Mouse (Mus musculus): ENCODE measurements around the gene Katnal1. TPM values are rescaled to one million over a fixed set of nuclear protein-coding genes. Genes with fewer than 3 reads are reported as not detected.

Gene Katnal1
- total and polyA plus RNA-seq, 3 experiments = 2.8 to 7.0 (median 3.2) TPM

DNA sequence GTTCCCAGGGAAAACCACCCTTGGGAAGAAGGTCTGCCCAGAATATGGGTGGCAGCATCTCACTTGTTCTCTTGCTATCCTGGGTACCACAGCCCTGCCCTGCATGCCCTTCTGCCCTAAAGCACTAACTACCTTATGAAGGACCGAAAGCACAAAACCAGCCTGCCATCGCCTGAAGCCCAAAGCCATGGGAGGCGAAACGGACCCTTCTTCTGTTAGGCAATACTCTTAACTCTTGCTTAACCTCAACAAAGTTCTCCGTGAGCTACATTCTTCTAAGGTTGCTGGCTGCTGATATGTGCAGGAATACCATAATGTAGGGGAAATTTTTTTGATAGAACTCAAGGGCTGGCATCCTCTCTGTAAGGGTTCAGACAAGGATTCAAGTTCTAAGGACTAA is 6.3 kb downstream of the Katnal1 start:
- H3K4me1 ChIP-seq (ENCODE audit: control insufficient read depth in 1 of 2, insufficient read depth in 2 of 2) = peaks cover 3 to 18% of the 10 kb centered on the region in 2 experiments; a peak in 3 of 4 replicates
- peaks cover 11 to 37% of the 10 kb centered on the region in 2 experiments for H3K36me3 ChIP-seq (replicated peaks in 1 of 2; ENCODE audit: control insufficient read depth in 1 of 2, insufficient read depth in 1 of 2, low read length in 1 of 2)
- no peaks in the 10 kb centered on the region for H3K79me2 ChIP-seq (replicated peaks; ENCODE audit: control insufficient read depth, extremely low read depth, insufficient read depth, poor library complexity, severe bottlenecking)
- dilution Hi-C loops (cut with MboI; ENCODE audit: extremely low pct_ligation_motif_present, extremely low pct_unique_long_range_greater_than_20kb, low sequenced_read_pairs) = no loop called here
- H3K9me3 ChIP-seq (replicated peaks; ENCODE audit: low read length) = no peaks in the 10 kb centered on the region
- in situ Hi-C loops (cut with MboI; ENCODE audit: low pct_ligation_motif_present, low pct_unique_long_range_greater_than_20kb, low sequenced_read_pairs) = no loop called here
- no peak overlapping the region for H3K4me2 ChIP-seq (ENCODE audit: insufficient read depth, low read depth, poor library complexity, severe bottlenecking)
- no peak overlapping the region for H3K9ac ChIP-seq (ENCODE audit: insufficient read depth, low read depth)
- H3K27ac ChIP-seq (ENCODE audit: insufficient read depth, low read depth) = no peak overlapping the region
- no peak for TF ChIP-seq ZC3H11A (IDR thresholded peaks at IDR 0.05; ENCODE audit: low read depth, low read length)
- TF ChIP-seq POLR2AphosphoS2 (IDR thresholded peaks at IDR 0.05; ENCODE audit: low read depth, low read length) = no peak
- no peak for TF ChIP-seq USF2 (conservative IDR thresholded peaks at IDR 0.05; ENCODE audit: low read depth, low read length)
- TF ChIP-seq MXI1 (IDR thresholded peaks at IDR 0.05; ENCODE audit: low read depth, low read length) = no peak
- TF ChIP-seq UBTF (IDR thresholded peaks at IDR 0.05; ENCODE audit: low read depth, low read length) = no peak
- TF ChIP-seq RAD21 (IDR thresholded peaks at IDR 0.05; ENCODE audit: low read depth, low read length) = no peak
- TF ChIP-seq NRF1 (IDR thresholded peaks at IDR 0.05; ENCODE audit: low read depth, low read length) = no peak
- no peak for TF ChIP-seq SMC3 (IDR thresholded peaks at IDR 0.05; ENCODE audit: low read depth, low read length)
- TF ChIP-seq POLR2A (IDR thresholded peaks at IDR 0.05; ENCODE audit: low read depth, low read length) = no peak
- TF ChIP-seq BHLHE40 (IDR thresholded peaks at IDR 0.05; ENCODE audit: low read depth, low read length) = no peak
- no peak for TF ChIP-seq ZKSCAN1 (IDR thresholded peaks at IDR 0.05; ENCODE audit: borderline replicate concordance, low read depth, low read length)
- TF ChIP-seq MEF2A (IDR thresholded peaks at IDR 0.05; ENCODE audit: borderline replicate concordance, low read depth, low read length) = no peak
- no peak for TF ChIP-seq JUND (conservative IDR thresholded peaks at IDR 0.05; ENCODE audit: low read depth, low read length)
- H3K4me3 ChIP-seq (replicated peaks in 1 of 3; ENCODE audit: low read depth in 2 of 3, low read length in 2 of 3, poor library complexity in 1 of 3) = no peak overlapping the region
- no peak for DNase-seq (ENCODE audit: extremely low read depth)
- H3K27me3 ChIP-seq (replicated peaks) = no peaks in the 10 kb centered on the region

DNA sequence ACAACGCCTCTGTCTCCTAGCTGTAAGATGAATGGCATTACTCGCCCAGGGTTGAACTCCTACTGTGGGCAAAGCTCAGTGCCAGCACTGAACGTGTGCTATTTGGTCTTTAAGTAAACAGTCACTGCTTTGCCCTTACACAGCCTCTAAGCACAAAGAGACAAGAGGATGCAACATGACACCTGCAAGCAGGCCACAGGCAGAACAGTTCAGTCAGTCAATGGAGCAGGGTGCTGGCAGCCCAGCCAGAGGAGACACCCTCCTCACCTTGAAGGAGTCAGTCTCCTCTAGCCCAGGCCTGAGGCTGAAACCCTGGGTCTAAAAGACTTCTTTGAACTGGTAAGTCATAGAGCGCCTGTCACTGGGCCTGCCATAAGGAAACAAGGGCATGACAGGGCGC is 11.1 kb downstream of the Katnal1 start:
- no peak for DNase-seq (ENCODE audit: extremely low read depth)
- Histone ChIP-seq H3K4me1 (ENCODE audit: control insufficient read depth in 1 of 2, insufficient read depth in 2 of 2) (no peaks in the 10 kb centered on the region), H3K36me3 (replicated peaks in 1 of 2; ENCODE audit: control insufficient read depth in 1 of 2, insufficient read depth in 1 of 2, low read length in 1 of 2) (peaks cover 14 to 41% of the 10 kb centered on the region in 2 experiments), H3K4me3 (replicated peaks in 1 of 3; ENCODE audit: low read depth in 2 of 3, low read length in 2 of 3, poor library complexity in 1 of 3) (no peak overlapping the region), H3K27ac (ENCODE audit: insufficient read depth, low read depth) (no peak overlapping the region), H3K9me3 (replicated peaks; ENCODE audit: low read length) (no peaks in the 10 kb centered on the region), H3K27me3 (replicated peaks) (no peaks in the 10 kb centered on the region), H3K4me2 (ENCODE audit: insufficient read depth, low read depth, poor library complexity, severe bottlenecking) (no peak overlapping the region), H3K79me2 (replicated peaks; ENCODE audit: control insufficient read depth, extremely low read depth, insufficient read depth, poor library complexity, severe bottlenecking) (no peaks in the 10 kb centered on the region), H3K9ac (ENCODE audit: insufficient read depth, low read depth) (no peak overlapping the region)
- TF ChIP-seq USF2 (conservative IDR thresholded peaks at IDR 0.05; ENCODE audit: low read depth, low read length) = no peak
- TF ChIP-seq KAT2A (IDR thresholded peaks at IDR 0.05; ENCODE audit: insufficient replicate concordance, low read length) = no peak
- TF ChIP-seq SMC3 (IDR thresholded peaks at IDR 0.05; ENCODE audit: low read depth, low read length) = no peak
- TF ChIP-seq ETS1 (conservative IDR thresholded peaks at IDR 0.05; ENCODE audit: low read depth, low read length) = no peak
- in situ Hi-C loops (cut with MboI; ENCODE audit: low pct_ligation_motif_present, low pct_unique_long_range_greater_than_20kb, low sequenced_read_pairs) = no loop called here
- dilution Hi-C loops (cut with MboI; ENCODE audit: extremely low pct_ligation_motif_present, extremely low pct_unique_long_range_greater_than_20kb, low sequenced_read_pairs) = no loop called here
